9 mouse cellular contexts compared by ENCODE assay signal in genomic region chr13:74010678-74011077, GRCm38 (mm10). TPM values are rescaled to one million over a fixed set of nuclear protein-coding genes. Genes with fewer than 3 reads are reported as not detected.
DNase-seq lines count a peak whose midpoint lies in the region; ATAC-seq lines count a peak whose summit lies in the region.
"Had no signal": no experiment of that assay in that cellular context is flagged by ENCODE, and none has a peak within 500 bp of the region (broad histone marks: within the 10 kb centered on the region; RNA-seq: fewer than 3 reads in every experiment).

No protein-coding gene starts in this region.

- ATAC-seq in megakaryocyte, adult 5-6 weeks (ENCODE audit: poor library complexity, severe bottlenecking) = no peak
- ATAC-seq in forebrain, embryonic 12.5 days (ENCODE audit: low FRiP score) = peak; percentile 5; the same call in 1 of the 2 replicates
- peak; percentile 67 for ATAC-seq in midbrain, embryonic 16.5 days

- H3K27me3 ChIP-seq in megakaryocyte, embryonic 14.5 days (replicated peaks) = peaks cover 89% of the 10 kb centered on the region
- H3K27me3 ChIP-seq in forebrain, embryonic 12.5 days = peaks cover 48% of the 10 kb centered on the region
- no peaks in the 10 kb centered on the region for H3K27me3 ChIP-seq in midbrain, embryonic 16.5 days (ENCODE audit: control insufficient read depth, insufficient read depth, low read depth, low read length)

- H3K4me3 ChIP-seq in megakaryocyte, embryonic 14.5 days (replicated peaks) = peak overlapping the region; percentile 50
- peak overlapping the region; percentile 54 for H3K4me3 ChIP-seq in forebrain, embryonic 12.5 days (replicated peaks)
- H3K4me3 ChIP-seq in midbrain, embryonic 16.5 days (ENCODE audit: low read depth, low read length) = peak overlapping the region; percentile 62

- peaks cover 38% of the 10 kb centered on the region for H3K4me1 ChIP-seq in megakaryocyte, embryonic 14.5 days
- H3K4me1 ChIP-seq in forebrain, embryonic 12.5 days = peaks cover 15% of the 10 kb centered on the region
- peaks cover 10% of the 10 kb centered on the region for H3K4me1 ChIP-seq in midbrain, embryonic 16.5 days (ENCODE audit: control insufficient read depth, insufficient read depth, low read length)

- H3K4me2 ChIP-seq in forebrain, embryonic 12.5 days = peak overlapping the region; percentile 94
- H3K4me2 ChIP-seq in midbrain, embryonic 16.5 days (ENCODE audit: low read length) = peak overlapping the region; percentile 88

- peak overlapping the region; percentile 54 for H3K9ac ChIP-seq in forebrain, embryonic 12.5 days
- H3K9ac ChIP-seq in midbrain, embryonic 16.5 days (ENCODE audit: low read depth, low read length) = peak overlapping the region; percentile 81

- no peaks in the 10 kb centered on the region for H3K9me3 ChIP-seq in megakaryocyte, embryonic 14.5 days
- no peaks in the 10 kb centered on the region for H3K9me3 ChIP-seq in forebrain, embryonic 12.5 days
- H3K9me3 ChIP-seq in midbrain, embryonic 16.5 days (replicated peaks; ENCODE audit: control insufficient read depth, low read length, poor library complexity, severe bottlenecking) = no peaks in the 10 kb centered on the region

- H3K27ac ChIP-seq in forebrain, embryonic 12.5 days = 0 out of 2 replicates have a peak overlapping the region, but pooled peaks have one; percentile 4
- H3K27ac ChIP-seq in midbrain, embryonic 16.5 days (ENCODE audit: low read length) = peak overlapping the region; percentile 86

- no peaks in the 10 kb centered on the region for H3K36me3 ChIP-seq in megakaryocyte, embryonic 14.5 days (replicated peaks; ENCODE audit: low read length)
- no peaks in the 10 kb centered on the region for H3K36me3 ChIP-seq in forebrain, embryonic 12.5 days (replicated peaks)
- H3K36me3 ChIP-seq in midbrain, embryonic 16.5 days (ENCODE audit: control insufficient read depth, insufficient read depth, low read length) = no peaks in the 10 kb centered on the region

- 16% methylated on average over 3 of the region's 3 CpGs for WGBS in forebrain, embryonic 12.5 days
- 13% methylated on average over 3 of the region's 3 CpGs for WGBS in midbrain, embryonic 16.5 days

- DNase-seq in left cerebral cortex, adult 11 months (ENCODE audit: low spot score) = peak; percentile 48
- DNase-seq in adrenal gland, postnatal 14 days = no peak
- no peak for DNase-seq in spleen, adult 12 weeks (ENCODE audit: low spot score)
- no peak for DNase-seq in kidney, adult 18-20 months

RNA-seq across cellular contexts. Expression of gene Tppp, which starts 1.5 kb away (rescaled TPM):
- polyA plus RNA-seq in megakaryocyte, embryonic 14.5 days (2012; ENCODE audit: insufficient read depth, low replicate concordance) = 0.17 TPM in 1 of 2 replicates, not detected in the other
- total RNA-seq in megakaryocyte, adult 5-6 weeks (2015) = 0.05 and 0.16 TPM in 2 replicates
- total RNA-seq in megakaryocyte, adult 5-6 weeks (2017) = 0.08 and 0.51 TPM in 2 replicates
- polyA plus RNA-seq in forebrain, embryonic 12.5 days (2016; fragmentation: Nextera tagmentation; extraction: Ambion mirVana) = 4.2 and 5.1 TPM in 2 replicates
- 13.9 and 16.1 TPM in 2 replicates for polyA plus RNA-seq in midbrain, embryonic 16.5 days (2015; fragmentation: Nextera tagmentation; extraction: Ambion mirVana)
- 8.5 and 9.9 TPM in 2 replicates for total RNA-seq in adrenal gland, postnatal 14 days (2021)

RNA-seq across cellular contexts. Expression of gene Zdhhc11, which starts 47.0 kb away (rescaled TPM):
- not detected in 2 replicates for polyA plus RNA-seq in megakaryocyte, embryonic 14.5 days (2012; ENCODE audit: insufficient read depth, low replicate concordance)
- not detected in 2 replicates for total RNA-seq in megakaryocyte, adult 5-6 weeks (2015)
- total RNA-seq in megakaryocyte, adult 5-6 weeks (2017) = not detected in 2 replicates
- not detected in 2 replicates for polyA plus RNA-seq in forebrain, embryonic 12.5 days (2016; fragmentation: Nextera tagmentation; extraction: Ambion mirVana)
- polyA plus RNA-seq in midbrain, embryonic 16.5 days (2015; fragmentation: Nextera tagmentation; extraction: Ambion mirVana) = not detected in 2 replicates
- total RNA-seq in adrenal gland, postnatal 14 days (2021) = not detected in 2 replicates
- total RNA-seq: liver, adult 2 months had no signal
- polyA plus RNA-seq: liver, adult 2 months had no signal

RNA-seq across cellular contexts. Expression of gene Cep72, which starts 51.4 kb away (rescaled TPM):
- polyA plus RNA-seq in megakaryocyte, embryonic 14.5 days (2012; ENCODE audit: insufficient read depth, low replicate concordance) = 1.7 TPM in 1 of 2 replicates, not detected in the other
- total RNA-seq in megakaryocyte, adult 5-6 weeks (2015) = 7.6 and 8.2 TPM in 2 replicates
- total RNA-seq in megakaryocyte, adult 5-6 weeks (2017) = 8.9 and 15.7 TPM in 2 replicates
- polyA plus RNA-seq in forebrain, embryonic 12.5 days (2016; fragmentation: Nextera tagmentation; extraction: Ambion mirVana) = 19.1 and 24.8 TPM in 2 replicates
- polyA plus RNA-seq in midbrain, embryonic 16.5 days (2015; fragmentation: Nextera tagmentation; extraction: Ambion mirVana) = 6.7 and 7.7 TPM in 2 replicates
- total RNA-seq in adrenal gland, postnatal 14 days (2021) = 2.9 and 4.0 TPM in 2 replicates
